Mouse (Mus musculus) hematopoietic stem cell, adult 5-6 weeks (primary cell): ENCODE results near the gene Brs3. TPM values are rescaled to one million over a fixed set of nuclear protein-coding genes. Genes with fewer than 3 reads are reported as not detected.

ENCODE experiments used
- ATAC-seq, 2 experiments: fragments of 125-278 bp in 1 of 2; replicated peaks in 1 of 2; 2 replicates each; pipeline ENCODE4 v1.8.0; 2016 to 2017; ENCODE audit warnings: inconsistent platforms in 2 of 2, mild to moderate bottlenecking in 2 of 2, moderate number of reproducible peaks in 2 of 2, low read depth in 1 of 2, moderate TSS enrichment in 1 of 2; ENCODE audit not compliant: low FRiP score in 2 of 2, poor library complexity in 2 of 2, severe bottlenecking in 2 of 2, insufficient read depth in 1 of 2, low TSS enrichment in 1 of 2
- total RNA-seq: library from RNA; stranded (forward); fragments of 172-1452, 232-1000 nt; gene quantifications from 2 replicates; pipeline ENCODE4 v1.2.3, GENCODE M21; 2017

The Brs3 gene
- total RNA-seq = not detected in 2 replicates

GRCm38 (mm10) chrX:57042774-57043173 is at the start of gene Brs3:
Gene Brs3 (plus strand): TSS chrX:57043074.
- ATAC-seq = no peak

- ATAC-seq = no peak
Measured at GRCm38 (mm10) chrX:57012891-57013290, 30.0 kb upstream of the Brs3 start.

GRCm38 (mm10) chrX:57043869-57044268 is 995 bp downstream of the Brs3 start:
- no peak for ATAC-seq

- peak; percentile 50 for ATAC-seq
Measured at GRCm38 (mm10) chrX:57052848-57053173, 9.9 kb downstream of the Brs3 start.

GRCm38 (mm10) chrX:57053174-57053992 is 10.5 kb downstream of the Brs3 start, which contains the start of gene Htatsf1:
Gene Htatsf1 (plus strand): TSS chrX:57053583.
- ATAC-seq = peak; percentile 90 to 94

- 0 out of 4 replicates have a peak, but pooled peaks of 1 of the 2 experiments have one; percentile 9 for ATAC-seq
Measured at GRCm38 (mm10) chrX:57053993-57054385, 11.1 kb downstream of the Brs3 start.

- ATAC-seq = no peak
Measured at GRCm38 (mm10) chrX:57081496-57081895, 38.6 kb downstream of the Brs3 start.

GRCm38 (mm10) chrX:57087806-57088205 is 44.9 kb downstream of the Brs3 start, which contains the start of gene Vgll1:
Gene Vgll1 (plus strand): TSS chrX:57088106.
- no peak for ATAC-seq

Other genes starting within 250 kb of the Brs3 start
- 3.4 and 5.2 TPM in 2 replicates for gene Map7d3, start 220.7 kb upstream of the Brs3 start, total RNA-seq
- not detected in 2 replicates for gene Adgrg4, start 172.9 kb upstream of the Brs3 start, total RNA-seq
- 86.9 and 102 TPM in 2 replicates for gene Htatsf1, start 10.5 kb downstream of the Brs3 start, total RNA-seq
- gene Vgll1, start 45.0 kb downstream of the Brs3 start, total RNA-seq = not detected in 2 replicates
- not detected in 2 replicates for gene Cd40lg, start 169.1 kb downstream of the Brs3 start, total RNA-seq